Mouse (Mus musculus): ENCODE measurements around the gene Sympk. TPM values are rescaled to one million over a fixed set of nuclear protein-coding genes. Genes with fewer than 3 reads are reported as not detected.

The Sympk gene
- polyA plus RNA-seq, 1 experiment, result 348 TPM

GRCm38 (mm10) chr7:19023357-19023814 lies 791 bp upstream of the Sympk start, which contains the start of gene Foxa3:
TSS of gene Foxa3 (minus strand) at chr7:19023538.
- TF ChIP-seq GATA1 (IDR thresholded peaks at IDR 0.05; ENCODE audit: low read length), result no peak

DNA sequence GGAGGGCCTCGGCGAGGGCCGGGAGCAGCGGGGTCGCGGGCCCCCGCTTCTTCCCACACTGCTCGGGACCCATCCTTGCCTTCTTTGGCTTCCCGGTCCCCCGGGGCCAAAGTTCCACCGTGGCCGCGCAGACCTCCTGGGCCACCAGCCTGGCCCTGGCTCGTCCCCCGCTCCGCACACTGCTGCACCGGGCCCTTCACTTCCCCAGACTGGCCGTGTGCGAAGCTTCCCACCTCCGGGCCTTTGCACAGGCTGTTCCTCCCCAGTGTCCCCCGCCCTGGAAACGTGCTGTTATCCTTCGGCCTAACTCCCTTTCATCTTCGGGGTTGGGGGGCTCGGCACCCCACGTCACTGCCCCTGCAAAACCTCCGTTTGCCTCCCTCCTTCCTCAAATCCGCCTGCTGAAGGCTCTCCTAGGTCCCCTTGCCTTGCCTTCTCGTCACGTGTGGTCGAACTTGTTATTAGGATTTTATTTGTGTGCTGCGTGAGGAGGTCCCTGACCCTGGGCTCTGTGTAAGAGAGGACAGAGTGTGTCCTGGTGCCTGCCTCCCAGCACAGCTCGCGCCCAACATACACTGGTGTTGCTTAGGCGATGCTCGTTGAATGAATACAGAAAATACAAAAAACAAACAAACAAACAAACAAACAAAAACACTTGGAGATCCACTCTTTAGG lies 541 bp downstream of the Sympk start:
- no peak for TF ChIP-seq GATA1 (IDR thresholded peaks at IDR 0.05; ENCODE audit: low read length)

GRCm38 (mm10) chr7:19028067-19028466 lies 3.9 kb downstream of the Sympk start:
- no peak for TF ChIP-seq GATA1 (IDR thresholded peaks at IDR 0.05; ENCODE audit: low read length)

DNA sequence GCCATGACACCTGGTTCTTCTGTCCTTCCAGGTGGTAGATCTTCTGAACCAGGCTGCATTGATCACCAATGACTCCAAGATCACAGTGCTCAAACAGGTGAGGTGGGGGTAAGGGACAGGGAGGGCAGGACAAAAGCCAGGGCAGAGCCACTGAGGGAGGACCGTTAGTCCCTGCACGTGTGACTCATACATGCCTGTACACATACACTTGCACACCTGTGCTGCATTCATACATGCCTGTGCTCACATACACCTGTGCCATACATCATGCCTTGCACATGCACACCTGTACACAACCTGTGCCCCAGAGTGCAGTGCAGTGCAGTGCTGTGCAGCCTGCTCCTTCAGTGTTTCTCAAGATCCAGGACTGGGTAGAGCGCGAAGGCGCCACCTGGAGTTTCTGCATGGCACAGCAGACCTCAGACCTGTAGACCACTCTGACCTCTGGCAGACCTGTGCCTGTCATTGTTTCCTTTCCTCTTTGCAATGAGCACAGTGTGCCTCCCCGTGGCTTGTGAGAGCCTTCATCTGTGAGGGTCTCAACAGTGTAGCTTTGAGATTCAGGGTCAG lies 5.0 kb downstream of the Sympk start:
- no peak for TF ChIP-seq GATA1 (IDR thresholded peaks at IDR 0.05; ENCODE audit: low read length)

- no peak for TF ChIP-seq GATA1 (IDR thresholded peaks at IDR 0.05; ENCODE audit: low read length)
Observed at GRCm38 (mm10) chr7:19031641-19032040, 7.5 kb downstream of the Sympk start.

GRCm38 (mm10) chr7:19044616-19045015 lies 20.4 kb downstream of the Sympk start:
- TF ChIP-seq GATA1 (IDR thresholded peaks at IDR 0.05; ENCODE audit: low read length), result no peak

GRCm38 (mm10) chr7:19046286-19047069 lies 22.3 kb downstream of the Sympk start:
- TF ChIP-seq GATA1 (IDR thresholded peaks at IDR 0.05; ENCODE audit: low read length), result no peak

DNA sequence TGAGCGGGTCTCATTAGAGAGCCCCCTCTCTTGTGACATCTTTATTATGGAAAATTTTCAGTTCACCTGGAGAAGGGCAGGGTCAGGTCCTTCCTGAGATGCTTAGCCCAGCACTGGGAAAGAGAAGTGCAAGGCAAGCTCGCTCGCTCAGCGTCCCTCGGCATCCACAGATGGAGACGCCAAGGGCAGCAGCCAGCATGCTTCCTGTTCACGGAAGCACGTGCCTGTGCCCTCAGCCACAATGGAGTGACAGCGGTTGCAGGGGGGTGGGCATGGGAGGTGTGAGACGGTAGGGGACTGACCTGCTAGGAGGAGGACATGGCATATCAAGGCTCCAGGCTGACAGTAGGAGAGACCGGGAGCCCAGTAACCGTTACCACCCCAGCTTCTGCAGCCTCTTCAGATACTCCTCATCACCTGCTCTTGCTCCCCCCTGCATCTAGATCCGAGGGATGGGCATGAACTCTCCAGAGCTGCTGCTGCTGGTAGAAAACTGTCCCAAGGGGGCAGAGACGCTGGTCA lies 23.9 kb downstream of the Sympk start:
- TF ChIP-seq GATA1 (IDR thresholded peaks at IDR 0.05; ENCODE audit: low read length), result no peak

- TF ChIP-seq GATA1 (IDR thresholded peaks at IDR 0.05; ENCODE audit: low read length), result no peak
Observed at GRCm38 (mm10) chr7:19049252-19049651, 25.1 kb downstream of the Sympk start.

DNA sequence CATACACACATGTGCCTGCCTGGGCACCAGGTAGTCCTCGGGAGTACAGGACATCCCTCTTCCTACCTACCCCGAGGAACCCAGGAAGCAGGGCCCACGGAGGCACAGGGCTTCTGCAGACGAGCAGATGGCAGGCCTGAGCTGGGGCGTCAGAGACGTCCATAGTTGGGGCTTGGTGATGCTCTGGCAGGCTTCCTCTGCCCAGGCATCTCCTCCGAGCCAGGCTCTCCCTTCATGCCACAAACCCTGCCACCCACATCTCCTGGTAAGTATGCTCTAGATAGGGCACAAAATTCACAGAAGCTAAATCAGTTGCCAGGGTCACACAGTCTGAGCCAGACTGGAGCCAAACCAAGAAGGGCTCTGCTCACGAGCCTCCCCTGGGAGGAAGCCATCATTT lies 26.0 kb downstream of the Sympk start:
- TF ChIP-seq GATA1 (IDR thresholded peaks at IDR 0.05; ENCODE audit: low read length), result no peak

DNA sequence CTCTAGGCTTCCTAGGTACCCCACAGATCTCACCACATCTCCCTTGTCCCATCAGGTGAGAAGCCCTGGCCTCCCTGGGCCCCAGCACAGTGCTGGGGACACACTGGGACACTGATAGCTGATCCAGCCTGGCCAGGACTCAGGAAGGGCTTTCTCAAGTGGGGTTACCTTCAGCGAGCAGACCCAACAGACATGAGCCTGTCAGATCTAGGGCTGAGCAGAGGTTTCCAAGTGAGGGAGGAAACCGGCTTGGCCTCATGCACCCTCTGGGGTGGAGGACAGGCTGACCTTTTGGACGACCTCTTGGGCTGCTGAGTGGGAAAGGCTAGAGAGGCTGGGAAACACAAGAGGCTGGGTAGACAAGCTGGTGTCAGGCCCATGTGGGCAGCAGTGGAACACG lies 27.0 kb downstream of the Sympk start:
- no peak for TF ChIP-seq GATA1 (IDR thresholded peaks at IDR 0.05; ENCODE audit: low read length)

DNA sequence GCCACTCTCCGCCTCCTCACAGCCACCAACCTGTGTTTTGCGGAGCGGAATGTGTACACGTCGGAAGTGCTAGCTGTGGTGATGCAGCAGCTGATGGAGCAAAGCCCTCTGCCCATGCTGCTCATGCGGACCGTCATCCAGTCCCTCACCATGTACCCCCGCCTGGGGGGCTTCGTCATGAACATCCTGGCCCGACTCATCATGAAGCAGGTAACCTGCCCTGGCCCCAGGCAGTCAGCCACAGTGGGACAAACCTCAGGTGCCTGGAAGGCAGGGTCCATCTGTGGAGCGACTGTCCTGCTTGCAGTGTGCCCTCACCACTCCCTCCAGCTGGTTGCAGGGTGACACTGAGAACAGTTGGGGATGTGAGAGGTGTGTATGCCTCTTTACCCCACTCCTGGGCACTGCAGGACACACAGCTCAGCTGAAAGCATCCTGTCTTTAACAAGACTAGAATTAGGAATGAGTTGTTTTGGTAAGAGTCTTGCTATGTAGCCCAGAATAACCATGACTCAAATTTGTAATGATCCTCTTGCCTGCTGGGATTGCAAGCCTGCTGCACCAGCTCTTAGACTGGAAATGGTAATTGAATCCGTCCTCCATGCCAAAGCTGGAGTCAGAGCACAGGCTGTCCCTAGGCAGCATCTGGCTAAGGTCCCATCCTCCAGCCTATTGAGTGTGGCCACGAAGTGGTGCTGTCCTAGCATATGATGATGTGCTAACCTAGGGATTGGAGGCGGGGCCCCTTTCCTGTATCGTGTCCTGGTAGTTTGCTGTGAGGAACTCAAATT lies 28.4 kb downstream of the Sympk start:
- no peak for TF ChIP-seq GATA1 (IDR thresholded peaks at IDR 0.05; ENCODE audit: low read length)

DNA sequence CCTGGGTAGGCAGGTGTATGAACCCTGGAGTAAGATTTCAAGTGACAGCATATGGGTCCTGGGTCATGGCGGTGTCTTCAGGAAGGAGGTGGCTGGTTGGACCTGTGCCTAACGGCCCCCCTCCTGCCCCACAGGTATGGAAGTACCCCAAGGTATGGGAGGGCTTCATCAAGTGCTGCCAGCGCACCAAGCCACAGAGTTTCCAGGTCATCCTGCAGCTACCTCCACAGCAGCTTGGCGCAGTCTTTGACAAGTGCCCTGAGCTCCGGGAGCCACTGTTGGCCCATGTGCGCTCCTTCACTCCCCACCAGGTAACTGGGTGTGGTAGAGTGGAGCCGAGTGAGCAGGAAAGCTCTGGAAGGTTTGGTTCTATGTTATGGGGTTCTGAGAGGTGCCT lies 29.0 kb downstream of the Sympk start:
- no peak for TF ChIP-seq GATA1 (IDR thresholded peaks at IDR 0.05; ENCODE audit: low read length)

DNA sequence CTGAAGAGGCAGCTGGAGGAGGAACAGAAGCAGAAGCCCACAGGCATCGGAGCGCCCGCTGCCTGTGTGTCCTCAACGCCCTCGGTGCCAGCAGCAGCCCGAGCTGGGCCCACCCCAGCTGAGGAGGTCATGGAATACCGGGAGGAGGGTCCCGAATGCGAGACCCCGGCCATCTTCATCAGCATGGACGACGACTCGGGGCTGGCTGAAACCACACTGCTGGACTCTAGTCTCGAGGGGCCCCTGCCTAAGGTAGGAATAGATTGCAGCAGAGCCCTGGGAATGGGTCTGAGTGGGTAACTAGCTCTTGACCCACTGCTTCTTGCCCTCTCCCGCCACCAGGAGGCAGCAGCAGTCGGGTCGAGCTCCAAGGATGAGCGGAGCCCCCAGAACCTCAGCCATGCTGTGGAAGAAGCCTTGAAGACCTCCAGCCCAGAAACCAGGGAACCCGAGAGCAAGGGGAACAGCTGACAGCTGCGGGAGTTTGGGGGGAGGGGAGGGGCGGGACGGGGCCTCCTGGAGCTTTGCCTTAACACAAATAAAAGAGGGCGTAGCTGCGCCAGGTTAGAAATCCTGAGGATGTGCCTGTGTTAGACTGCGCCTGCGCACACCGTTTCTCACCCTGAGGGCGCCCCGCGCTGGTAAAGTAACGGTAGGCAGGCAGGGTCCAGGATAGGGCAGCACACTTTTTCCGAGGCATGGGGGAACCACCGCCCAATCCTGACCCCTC lies 30.0 kb downstream of the Sympk start, which contains the start of gene Rsph6a:
Rsph6a (plus strand) TSS at position 644 of the 730 bp plus-strand sequence.
- TF ChIP-seq GATA1 (IDR thresholded peaks at IDR 0.05; ENCODE audit: low read length), result no peak

DNA sequence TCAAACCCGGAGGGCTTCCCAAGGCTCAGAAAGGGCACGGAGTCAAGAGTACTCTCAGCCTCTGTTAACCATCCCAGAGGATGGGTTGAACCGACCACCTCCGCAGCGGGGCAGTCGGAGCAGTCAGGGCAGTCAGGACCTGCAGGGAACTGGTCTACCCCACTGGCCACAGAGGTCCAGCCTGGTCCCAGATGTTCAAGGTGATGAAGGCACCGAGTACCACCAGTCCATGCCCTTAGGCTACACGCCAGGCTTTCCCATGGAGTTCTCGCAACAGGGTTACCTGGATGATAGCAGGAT lies 30.6 kb downstream of the Sympk start:
- no peak for TF ChIP-seq GATA1 (IDR thresholded peaks at IDR 0.05; ENCODE audit: low read length)
